Mouse (Mus musculus) brain, embryonic 14.5 days (tissue): ENCODE results near the gene Ccdc83.

Experiments used
- CTCF ChIP-seq: fragments of 200-500 bp; IDR thresholded peaks from 2 replicates; pipeline ENCODE4 v1.5.1; 2012; ENCODE audit warnings: inconsistent platforms, mild to moderate bottlenecking, moderate library complexity, borderline replicate concordance; ENCODE audit not compliant: insufficient read depth, insufficient read length; ENCODE audit errors: extremely low read depth
- POLR2A ChIP-seq: fragments of 200-500 bp; IDR thresholded peaks from 2 replicates; pipeline ENCODE4 v1.6.1; 2012; ENCODE audit warnings: mild to moderate bottlenecking, inconsistent platforms, borderline replicate concordance; ENCODE audit not compliant: poor library complexity, insufficient read depth, insufficient read length, severe bottlenecking; ENCODE audit errors: extremely low read depth

DNA sequence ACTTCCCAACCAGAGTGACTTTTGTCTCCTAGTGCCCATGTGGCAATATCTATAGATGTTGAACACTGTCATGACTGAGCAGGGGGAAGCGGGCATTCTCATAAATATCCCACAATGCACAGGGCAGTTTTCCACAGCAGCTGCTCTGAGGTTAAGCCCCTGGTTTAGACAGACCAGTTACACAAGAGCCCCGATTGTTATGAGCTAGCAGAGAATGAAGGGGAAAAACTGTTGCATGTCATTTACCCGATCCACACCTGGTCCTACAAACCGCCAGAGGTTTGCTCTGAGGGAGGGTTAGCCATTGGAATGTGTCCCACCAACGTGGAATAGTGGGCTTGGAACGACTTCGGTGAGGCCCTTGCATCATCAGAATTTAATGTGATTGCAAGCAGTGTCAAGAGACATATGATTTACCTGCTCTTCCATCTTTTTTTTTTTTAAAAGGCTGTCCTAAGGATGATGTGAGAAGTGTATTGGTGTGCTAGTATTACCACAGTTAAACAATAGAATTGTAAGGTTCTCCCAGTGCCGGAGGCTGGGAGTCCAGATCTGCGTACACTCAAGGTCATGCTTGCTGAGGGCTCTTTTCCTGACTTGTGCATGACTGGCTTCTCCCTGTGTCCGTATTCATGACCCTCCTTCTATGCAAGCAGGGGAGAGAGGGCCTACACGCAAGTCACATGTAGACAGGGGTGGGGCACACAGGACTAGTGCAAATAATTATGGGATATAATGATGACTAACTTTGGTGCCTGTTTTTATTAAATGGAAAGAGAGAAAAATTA, 16.4 kb upstream of the Ccdc83 start:
- TF ChIP-seq CTCF: no peak
- TF ChIP-seq POLR2A: no peak
